Mouse (Mus musculus): ENCODE measurements around the gene Fbxl8. TPM values are rescaled to one million over a fixed set of nuclear protein-coding genes. Genes with fewer than 3 reads are reported as not detected.
A peak's percentile ranks its signal among the peaks of the same experiment; 100 is the strongest.

The Fbxl8 gene
- total and polyA plus RNA-seq, 2 experiments from 2014 or later = 3.6 to 6.4 TPM

- Histone ChIP-seq H3K36me3 (replicated peaks; ENCODE audit: control insufficient read depth, insufficient read depth, low read length) (peaks cover 64% of the 10 kb centered on the region), H3K27me3 (ENCODE audit: control insufficient read depth, insufficient read depth, low read length) (no peaks in the 10 kb centered on the region), H3K9ac (replicated peaks; ENCODE audit: low read depth, low read length) (no peak overlapping the region), H3K4me3 (ENCODE audit: low read depth, low read length) (no peak overlapping the region), H3K9me3 (replicated peaks; ENCODE audit: control insufficient read depth, low read length) (no peaks in the 10 kb centered on the region), H3K4me2 (ENCODE audit: low read depth, low read length) (no peak overlapping the region), H3K27ac (ENCODE audit: low read depth) (no peak overlapping the region), H3K4me1 (ENCODE audit: control insufficient read depth, insufficient read depth) (no peaks in the 10 kb centered on the region)
- TF ChIP-seq EP300 (IDR thresholded peaks at IDR 0.05; ENCODE audit: low read depth) (no peak), CTCF (IDR thresholded peaks at IDR 0.05; ENCODE audit: low read depth) (no peak)
- no peak for ATAC-seq (ENCODE audit: insufficient read depth, low read depth)
- no peak for DNase-seq (ENCODE audit: low spot score)
- WGBS = 91% methylated on average over 14 of the region's 14 CpGs
Observed at GRCm38 (mm10) chr8:105237442-105238142, 26.9 kb upstream of the Fbxl8 start.

- DNase-seq (ENCODE audit: low spot score) (no peak), ATAC-seq (ENCODE audit: insufficient read depth, low read depth) (no peak)
- TF ChIP-seq EP300 (IDR thresholded peaks at IDR 0.05; ENCODE audit: low read depth) (no peak), CTCF (IDR thresholded peaks at IDR 0.05; ENCODE audit: low read depth) (no peak)
- H3K27me3 ChIP-seq (ENCODE audit: control insufficient read depth, insufficient read depth, low read length) = no peaks in the 10 kb centered on the region
- H3K4me2 ChIP-seq (ENCODE audit: low read depth, low read length) = no peak overlapping the region
- peaks cover 49% of the 10 kb centered on the region for H3K36me3 ChIP-seq (replicated peaks; ENCODE audit: control insufficient read depth, insufficient read depth, low read length)
- H3K4me3 ChIP-seq (ENCODE audit: low read depth, low read length) = no peak overlapping the region
- 88% methylated on average over 7 of the region's 7 CpGs for WGBS
- H3K9me3 ChIP-seq (replicated peaks; ENCODE audit: control insufficient read depth, low read length) = no peaks in the 10 kb centered on the region
- H3K4me1 ChIP-seq (ENCODE audit: control insufficient read depth, insufficient read depth) = no peaks in the 10 kb centered on the region
- no peak overlapping the region for H3K27ac ChIP-seq (ENCODE audit: low read depth)
- H3K9ac ChIP-seq (replicated peaks; ENCODE audit: low read depth, low read length) = no peak overlapping the region
Observed at GRCm38 (mm10) chr8:105241016-105241415, 23.4 kb upstream of the Fbxl8 start.

DNA sequence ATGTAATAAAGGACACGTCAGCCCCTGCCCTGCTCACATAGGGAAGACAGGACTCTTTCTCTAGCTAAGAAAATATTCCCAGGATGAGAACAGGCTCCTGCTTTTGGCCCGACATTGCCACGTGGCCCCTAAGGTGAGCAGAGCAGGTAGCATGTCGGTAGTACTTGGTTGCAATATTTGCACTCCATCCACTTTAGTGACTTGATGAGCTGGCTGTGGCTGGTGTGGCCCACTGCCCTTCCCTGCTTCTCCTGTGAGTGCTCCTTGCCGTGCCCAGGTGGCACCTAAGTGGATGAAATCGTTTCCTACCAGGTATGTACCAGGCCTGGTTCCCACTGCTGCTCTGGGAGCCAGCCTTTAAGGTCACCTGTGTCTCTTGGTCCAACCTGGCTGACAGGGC is 12.5 kb upstream of the Fbxl8 start:
- DNase-seq (ENCODE audit: low spot score) = no peak
- Histone ChIP-seq H3K27ac (ENCODE audit: low read depth) (no peak overlapping the region), H3K9me3 (replicated peaks; ENCODE audit: control insufficient read depth, low read length) (no peaks in the 10 kb centered on the region), H3K4me1 (ENCODE audit: control insufficient read depth, insufficient read depth) (peaks cover 14% of the 10 kb centered on the region), H3K27me3 (ENCODE audit: control insufficient read depth, insufficient read depth, low read length) (0 out of 2 replicates have a peak, but pooled peaks cover 11% of the 10 kb centered on the region), H3K4me3 (ENCODE audit: low read depth, low read length) (no peak overlapping the region), H3K4me2 (ENCODE audit: low read depth, low read length) (no peak overlapping the region), H3K9ac (replicated peaks; ENCODE audit: low read depth, low read length) (no peak overlapping the region), H3K36me3 (replicated peaks; ENCODE audit: control insufficient read depth, insufficient read depth, low read length) (peaks cover 62% of the 10 kb centered on the region)
- ATAC-seq (ENCODE audit: insufficient read depth, low read depth) = no peak
- TF ChIP-seq CTCF (IDR thresholded peaks at IDR 0.05; ENCODE audit: low read depth) = no peak
- no peak for TF ChIP-seq EP300 (IDR thresholded peaks at IDR 0.05; ENCODE audit: low read depth)
- 89% methylated on average over 6 of the region's 6 CpGs for WGBS

- no peak for ATAC-seq (ENCODE audit: insufficient read depth, low read depth)
- peaks cover 53% of the 10 kb centered on the region for H3K36me3 ChIP-seq (replicated peaks; ENCODE audit: control insufficient read depth, insufficient read depth, low read length)
Observed at GRCm38 (mm10) chr8:105252680-105253537, 11.5 kb upstream of the Fbxl8 start.

GRCm38 (mm10) chr8:105253766-105254151 is 10.7 kb upstream of the Fbxl8 start:
- Histone ChIP-seq H3K27ac (ENCODE audit: low read depth) (no peak overlapping the region), H3K4me3 (ENCODE audit: low read depth, low read length) (peak overlapping the region; percentile 67), H3K9me3 (replicated peaks; ENCODE audit: control insufficient read depth, low read length) (no peaks in the 10 kb centered on the region), H3K36me3 (replicated peaks; ENCODE audit: control insufficient read depth, insufficient read depth, low read length) (peaks cover 45% of the 10 kb centered on the region), H3K4me1 (ENCODE audit: control insufficient read depth, insufficient read depth) (peaks cover 16% of the 10 kb centered on the region), H3K4me2 (ENCODE audit: low read depth, low read length) (peak overlapping the region; percentile 99), H3K9ac (replicated peaks; ENCODE audit: low read depth, low read length) (no peak overlapping the region; the same call in 1 of the 2 replicates), H3K27me3 (ENCODE audit: control insufficient read depth, insufficient read depth, low read length) (peaks cover 15% of the 10 kb centered on the region; the same call in 1 of the 2 replicates)
- no peak for DNase-seq (ENCODE audit: low spot score)
- WGBS = 48% methylated on average over 20 of the region's 20 CpGs
- TF ChIP-seq CTCF (IDR thresholded peaks at IDR 0.05; ENCODE audit: low read depth) = no peak
- no peak for TF ChIP-seq EP300 (IDR thresholded peaks at IDR 0.05; ENCODE audit: low read depth)
- no peak for ATAC-seq (ENCODE audit: insufficient read depth, low read depth)

More at GRCm38 (mm10) chr8:105252680-105253537, 11.5 kb upstream of the Fbxl8 start:
- no peak overlapping the region for H3K9ac ChIP-seq (replicated peaks; ENCODE audit: low read depth, low read length)
- H3K27ac ChIP-seq (ENCODE audit: low read depth) = no peak overlapping the region
- no peak overlapping the region for H3K4me3 ChIP-seq (ENCODE audit: low read depth, low read length)
- WGBS = 66% methylated on average over 10 of the region's 10 CpGs
- H3K4me1 ChIP-seq (ENCODE audit: control insufficient read depth, insufficient read depth) = peaks cover 14% of the 10 kb centered on the region
- TF ChIP-seq EP300 (IDR thresholded peaks at IDR 0.05; ENCODE audit: low read depth) = no peak
- no peak for TF ChIP-seq CTCF (IDR thresholded peaks at IDR 0.05; ENCODE audit: low read depth)
- no peak overlapping the region for H3K4me2 ChIP-seq (ENCODE audit: low read depth, low read length)
- H3K9me3 ChIP-seq (replicated peaks; ENCODE audit: control insufficient read depth, low read length) = no peaks in the 10 kb centered on the region
- H3K27me3 ChIP-seq (ENCODE audit: control insufficient read depth, insufficient read depth, low read length) = 0 out of 2 replicates have a peak, but pooled peaks cover 11% of the 10 kb centered on the region
- no peak for DNase-seq (ENCODE audit: low spot score)
